Mouse (Mus musculus) heart, embryonic 15.5 days (tissue): ENCODE data around the gene Aldh3b1. TPM values are rescaled to one million over a fixed set of nuclear protein-coding genes. Genes with fewer than 3 reads are reported as not detected.

Source experiments
- ATAC-seq: fragments of 200-750 bp; cut with Nextera tagmentation; replicated peaks from 2 replicates; pipeline ENCODE4 v1.8.0; 2017; ENCODE audit warnings: low read depth, moderate TSS enrichment; ENCODE audit not compliant: insufficient number of reproducible peaks, insufficient read depth, low FRiP score
- H3K27ac ChIP-seq: fragments of 300-500 bp; sonication (generic); 2 replicates; pipeline ENCODE4 v1.5.1; 2015; ENCODE audit warnings: mild to moderate bottlenecking, inconsistent platforms
- H3K27me3 ChIP-seq: fragments of 300-500 bp; sonication (generic); 2 replicates; pipeline ENCODE4 v1.6.1; 2015; ENCODE audit warnings: inconsistent platforms
- H3K36me3 ChIP-seq: fragments of 300-500 bp; sonication (generic); 2 replicates; pipeline ENCODE4 v1.6.1; 2015; ENCODE audit warnings: mild to moderate bottlenecking, inconsistent platforms
- H3K4me1 ChIP-seq: fragments of 300-500 bp; sonication (generic); replicated peaks from 2 replicates; pipeline ENCODE4 v1.6.1; 2015; ENCODE audit warnings: inconsistent platforms
- H3K4me2 ChIP-seq: fragments of 300-500 bp; sonication (generic); 2 replicates; pipeline ENCODE4 v1.6.1; 2015; ENCODE audit warnings: inconsistent platforms, mild to moderate bottlenecking, moderate library complexity
- H3K4me3 ChIP-seq: fragments of 300-500 bp; sonication (generic); 2 replicates; pipeline ENCODE4 v1.5.1; 2015; ENCODE audit warnings: mild to moderate bottlenecking, inconsistent platforms
- H3K9ac ChIP-seq: fragments of 300-500 bp; sonication (generic); 2 replicates; pipeline ENCODE4 v1.6.1; 2015; ENCODE audit warnings: mild to moderate bottlenecking, inconsistent platforms
- H3K9me3 ChIP-seq: fragments of 300-500 bp; sonication (generic); replicated peaks from 2 replicates; pipeline ENCODE4 v1.6.1; 2016; ENCODE audit warnings: inconsistent platforms
- WGBS: fragments of 180-500 bp; shearing (Covaris S2); methylation state at CpG from one replicate; pipeline ENCODE4 v1.1.7; 2015; ENCODE audit warnings: mixed read lengths; 5-methylcytosine and 5-hydroxymethylcytosine counted together
- polyA plus RNA-seq: library from polyadenylated mRNA; unstranded; fragments of >200 nt; fragmentation: Nextera tagmentation; extraction: Ambion mirVana; gene quantifications from 2 replicates; pipeline ENCODE4 v1.2.1, GENCODE M21; 2015

Gene Aldh3b1
- polyA plus RNA-seq, 1 experiment from 2014 or later, result 1.6 TPM

DNA sequence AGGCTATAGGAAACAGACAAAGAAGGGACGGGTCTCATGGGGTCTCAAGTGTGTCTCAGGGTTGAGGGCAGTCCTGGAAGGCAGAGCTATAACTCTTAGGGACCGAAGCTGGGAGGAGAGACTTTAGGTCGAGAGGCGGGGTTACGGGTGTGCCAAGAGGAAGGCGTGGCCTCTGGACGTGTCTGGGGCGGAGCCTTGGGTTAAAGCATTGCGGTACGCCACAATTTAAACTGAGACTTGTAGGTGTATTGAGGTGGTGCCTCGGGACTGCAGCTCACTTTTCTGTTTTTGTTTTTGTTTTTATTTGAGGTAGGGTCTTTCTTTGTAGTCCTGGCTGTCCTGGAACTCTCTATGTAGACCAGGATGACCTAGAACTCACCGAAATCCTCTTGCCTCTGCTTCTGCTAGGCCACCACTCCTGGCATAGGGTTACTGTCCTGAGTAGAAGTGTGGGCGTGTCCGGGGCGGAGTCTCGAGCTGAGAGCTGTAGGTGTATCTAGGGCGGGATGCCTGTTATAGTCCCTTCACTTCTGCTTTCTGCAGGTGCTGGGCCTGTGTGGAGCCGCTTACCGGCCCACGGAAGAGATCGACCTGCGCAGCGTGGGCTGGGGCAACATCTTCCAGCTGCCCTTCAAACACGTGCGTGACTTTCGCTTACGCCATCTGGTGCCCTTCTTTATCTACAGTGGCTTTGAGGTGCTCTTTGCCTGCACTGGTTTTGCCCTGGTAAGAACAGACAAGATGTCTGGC is 13.6 kb upstream of the Aldh3b1 start:
- Histone ChIP-seq H3K4me3 (peak overlapping the region; percentile 36), H3K9me3 (no peaks in the 10 kb centered on the region), H3K4me1 (peaks cover 13% of the 10 kb centered on the region), H3K27me3 (no peaks in the 10 kb centered on the region), H3K36me3 (no peaks in the 10 kb centered on the region), H3K4me2 (peak overlapping the region; percentile 56), H3K9ac (no peak overlapping the region), H3K27ac (no peak overlapping the region)
- 18% methylated on average over 27 of the region's 27 CpGs for WGBS
- no peak for ATAC-seq

DNA sequence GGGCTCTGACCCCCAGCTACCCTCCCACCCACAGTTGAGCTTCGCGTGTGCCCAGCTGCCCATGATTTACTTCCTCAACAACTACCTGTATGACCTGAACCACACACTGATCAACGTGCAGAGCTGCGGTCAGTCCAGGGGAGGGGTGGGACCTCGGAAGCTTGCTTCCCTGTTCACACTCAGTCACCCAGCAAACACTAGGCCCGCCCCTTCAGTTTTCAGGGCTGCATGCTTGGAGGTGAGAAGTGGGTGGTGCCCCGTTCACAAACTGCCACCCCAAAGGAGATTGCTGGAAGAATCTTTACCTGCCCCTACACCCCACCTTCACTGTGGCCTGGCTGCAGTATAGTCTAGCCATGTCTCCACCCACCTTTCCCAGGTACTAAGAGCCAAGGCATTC is 12.7 kb upstream of the Aldh3b1 start:
- 77% methylated on average over 7 of the region's 7 CpGs for WGBS
- Histone ChIP-seq H3K4me2 (no peak overlapping the region), H3K36me3 (no peaks in the 10 kb centered on the region), H3K4me1 (peaks cover 13% of the 10 kb centered on the region), H3K9ac (no peak overlapping the region), H3K27ac (no peak overlapping the region), H3K27me3 (no peaks in the 10 kb centered on the region), H3K9me3 (no peaks in the 10 kb centered on the region), H3K4me3 (no peak overlapping the region)
- ATAC-seq, result no peak

- Histone ChIP-seq H3K27me3 (no peaks in the 10 kb centered on the region), H3K36me3 (no peaks in the 10 kb centered on the region), H3K27ac (peak overlapping the region; percentile 60), H3K9ac (peak overlapping the region; percentile 67), H3K9me3 (no peaks in the 10 kb centered on the region), H3K4me1 (peaks cover 16% of the 10 kb centered on the region), H3K4me3 (peak overlapping the region; percentile 66), H3K4me2 (peak overlapping the region; percentile 97)
- 7% methylated on average over 22 of the region's 22 CpGs for WGBS
- ATAC-seq, result peak; percentile 32; the same call in 1 of the 2 replicates
Measured at GRCm38 (mm10) chr19:3935896-3936850, 6.6 kb upstream of the Aldh3b1 start.

- peak within 1 kb of the TSS; percentile 60 for H3K27ac ChIP-seq
- H3K27me3 ChIP-seq, result no peaks in the 10 kb centered on the region
- H3K4me3 ChIP-seq, result peak within 1 kb of the TSS; percentile 66
- 7% methylated on average over 42 of the region's 42 CpGs for WGBS
- peak; percentile 77 for ATAC-seq
- no peaks in the 10 kb centered on the region for H3K9me3 ChIP-seq
- H3K4me1 ChIP-seq, result peaks cover 22% of the 10 kb centered on the region
- H3K9ac ChIP-seq, result peak within 1 kb of the TSS; percentile 67
- H3K4me2 ChIP-seq, result peak within 1 kb of the TSS; percentile 97
- no peaks in the 10 kb centered on the region for H3K36me3 ChIP-seq
Measured at GRCm38 (mm10) chr19:3935032-3935895, 5.7 kb upstream of the Aldh3b1 start, which contains the start of gene Unc93b1. Gene Unc93b1 (plus strand): TSS chr19:3935186.

- no peak overlapping the region for H3K4me2 ChIP-seq
- H3K4me3 ChIP-seq, result no peak overlapping the region
- H3K36me3 ChIP-seq, result no peaks in the 10 kb centered on the region
- no peak overlapping the region for H3K27ac ChIP-seq
- 88% methylated on average over 9 of the region's 9 CpGs for WGBS
- H3K4me1 ChIP-seq, result peaks cover 38% of the 10 kb centered on the region
- no peaks in the 10 kb centered on the region for H3K27me3 ChIP-seq
- H3K9me3 ChIP-seq, result no peaks in the 10 kb centered on the region
- no peak for ATAC-seq
- no peak overlapping the region for H3K9ac ChIP-seq
Measured at GRCm38 (mm10) chr19:3931716-3932115, 2.1 kb upstream of the Aldh3b1 start.

DNA sequence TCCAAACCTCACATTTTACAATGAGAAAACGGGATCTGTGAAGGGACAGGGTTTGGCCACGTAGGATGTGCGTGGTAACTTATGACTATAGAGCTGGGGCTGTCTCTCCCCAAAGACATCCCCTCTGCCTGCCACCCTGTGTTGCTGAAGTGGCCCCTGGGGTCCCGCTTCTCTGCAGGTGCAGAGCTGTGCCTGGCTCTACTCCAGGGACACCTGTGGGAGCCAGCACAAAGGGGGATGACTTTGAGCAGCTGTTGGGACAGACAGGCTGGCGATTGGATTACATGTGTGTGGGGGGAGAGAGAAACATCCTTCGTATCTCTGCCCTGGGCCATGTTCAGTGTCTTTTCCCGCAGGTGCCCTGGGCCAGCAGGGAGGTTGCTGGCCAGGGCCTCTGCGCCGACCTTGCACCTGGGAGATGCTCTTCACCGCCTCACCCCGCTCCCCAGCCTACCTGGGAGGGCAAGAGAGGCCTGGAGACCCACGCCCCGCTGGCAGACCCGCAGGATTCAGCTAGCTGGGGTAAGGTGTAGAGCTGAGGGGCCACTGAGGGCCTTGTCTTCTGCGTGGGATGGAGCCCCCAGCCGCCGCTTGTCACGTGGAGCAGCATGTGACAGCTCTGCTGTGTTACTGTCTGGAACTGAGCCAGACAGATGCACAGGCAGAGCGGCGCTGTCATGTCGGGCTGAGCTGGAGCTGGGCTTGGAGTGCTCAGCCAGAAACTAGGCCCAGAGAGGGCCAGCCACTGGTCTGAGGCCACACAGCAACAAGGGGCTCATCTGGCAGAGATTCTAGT is 852 bp upstream of the Aldh3b1 start:
- no peak overlapping the region for H3K4me3 ChIP-seq
- no peak overlapping the region for H3K9ac ChIP-seq
- H3K36me3 ChIP-seq, result no peaks in the 10 kb centered on the region
- H3K27me3 ChIP-seq, result no peaks in the 10 kb centered on the region
- H3K4me2 ChIP-seq, result no peak overlapping the region
- ATAC-seq, result no peak; the same call in 1 of the 2 replicates
- H3K9me3 ChIP-seq, result no peaks in the 10 kb centered on the region
- WGBS, result 60% methylated on average over 21 of the region's 21 CpGs
- peaks cover 34% of the 10 kb centered on the region for H3K4me1 ChIP-seq
- H3K27ac ChIP-seq, result peak overlapping the region; percentile 84

GRCm38 (mm10) chr19:3928779-3929178 is 829 bp downstream of the Aldh3b1 start:
- Histone ChIP-seq H3K36me3 (no peaks in the 10 kb centered on the region), H3K9me3 (no peaks in the 10 kb centered on the region), H3K27ac (peak overlapping the region; percentile 84), H3K4me2 (no peak overlapping the region), H3K27me3 (no peaks in the 10 kb centered on the region), H3K9ac (no peak overlapping the region), H3K4me3 (no peak overlapping the region), H3K4me1 (peaks cover 36% of the 10 kb centered on the region)
- no peak for ATAC-seq
- 71% methylated on average over 4 of the region's 4 CpGs for WGBS

GRCm38 (mm10) chr19:3927989-3928388 is 1.6 kb downstream of the Aldh3b1 start:
- peaks cover 42% of the 10 kb centered on the region for H3K4me1 ChIP-seq
- no peak overlapping the region for H3K27ac ChIP-seq
- no peak for ATAC-seq
- H3K4me2 ChIP-seq, result no peak overlapping the region
- no peak overlapping the region for H3K9ac ChIP-seq
- no peaks in the 10 kb centered on the region for H3K9me3 ChIP-seq
- no peaks in the 10 kb centered on the region for H3K36me3 ChIP-seq
- H3K4me3 ChIP-seq, result no peak overlapping the region
- 84% methylated on average over 4 of the region's 4 CpGs for WGBS
- H3K27me3 ChIP-seq, result no peaks in the 10 kb centered on the region

GRCm38 (mm10) chr19:3926685-3927084 is 2.9 kb downstream of the Aldh3b1 start:
- Histone ChIP-seq H3K9ac (no peak overlapping the region), H3K27me3 (no peaks in the 10 kb centered on the region), H3K9me3 (no peaks in the 10 kb centered on the region), H3K4me1 (peaks cover 42% of the 10 kb centered on the region), H3K4me2 (no peak overlapping the region), H3K27ac (no peak overlapping the region), H3K36me3 (no peaks in the 10 kb centered on the region), H3K4me3 (no peak overlapping the region)
- no peak for ATAC-seq
- 63% methylated on average over 6 of the region's 6 CpGs for WGBS

DNA sequence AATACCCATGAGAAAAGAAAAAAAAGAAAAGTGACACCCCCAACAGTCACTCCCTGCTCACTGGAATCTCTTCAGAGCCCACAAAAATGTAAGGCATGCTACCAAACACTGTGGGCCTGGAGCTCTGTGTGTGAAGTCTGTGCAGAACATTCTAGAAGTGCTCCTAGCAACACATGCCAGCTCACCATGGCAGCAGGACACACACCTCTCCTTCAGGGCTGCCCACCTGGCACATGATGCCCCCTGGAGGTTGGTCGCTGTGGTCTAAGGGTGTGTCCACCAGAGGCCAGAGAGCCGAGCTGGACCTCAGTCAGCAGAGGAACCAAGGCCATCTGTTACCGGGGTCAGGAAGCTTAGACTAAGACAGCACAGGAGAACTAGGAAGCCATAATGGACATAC is 3.3 kb downstream of the Aldh3b1 start:
- Histone ChIP-seq H3K4me2 (no peak overlapping the region), H3K27me3 (no peaks in the 10 kb centered on the region), H3K4me1 (peaks cover 42% of the 10 kb centered on the region), H3K9ac (no peak overlapping the region), H3K36me3 (no peaks in the 10 kb centered on the region), H3K4me3 (no peak overlapping the region), H3K27ac (no peak overlapping the region), H3K9me3 (no peaks in the 10 kb centered on the region)
- 59% methylated on average over 3 of the region's 3 CpGs for WGBS
- no peak for ATAC-seq
